Mouse (Mus musculus): ENCODE results near the gene St6galnac4.

St6galnac4 gene

DNA sequence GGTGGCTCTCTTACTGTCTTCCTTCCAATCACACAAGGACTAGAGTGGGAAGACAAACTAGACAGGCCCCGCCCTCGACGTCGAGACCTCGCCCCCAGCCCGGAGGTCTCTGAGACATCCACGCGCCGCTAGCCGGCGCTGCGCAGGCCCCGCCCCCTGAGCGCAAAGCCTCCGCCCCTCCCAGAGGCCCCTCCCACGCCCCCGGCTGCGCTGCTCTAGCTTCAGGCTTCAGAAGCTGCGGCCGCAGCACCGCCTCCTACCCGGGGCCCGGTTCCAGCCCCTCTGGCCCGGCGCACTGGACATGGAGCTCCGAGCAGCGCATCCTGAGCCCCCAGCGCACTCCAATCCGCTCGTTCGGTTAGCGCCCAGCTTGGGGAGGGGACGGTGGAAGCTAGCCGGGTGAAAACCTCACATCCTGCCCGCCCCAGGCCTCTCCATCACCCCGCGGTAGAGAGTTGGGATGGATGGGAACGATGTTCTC is at the start of gene St6galnac4:
Gene St6galnac4, plus strand, starts transcription at position 225 of the 481 bp plus-strand sequence.
- in situ Hi-C loops (cut with MboI; ENCODE audit: low pct_unique_long_range_greater_than_20kb in 1 of 2, low sequenced_read_pairs in 2 of 2, unreplicated experiment in 1 of 2): no loop called here

DNA sequence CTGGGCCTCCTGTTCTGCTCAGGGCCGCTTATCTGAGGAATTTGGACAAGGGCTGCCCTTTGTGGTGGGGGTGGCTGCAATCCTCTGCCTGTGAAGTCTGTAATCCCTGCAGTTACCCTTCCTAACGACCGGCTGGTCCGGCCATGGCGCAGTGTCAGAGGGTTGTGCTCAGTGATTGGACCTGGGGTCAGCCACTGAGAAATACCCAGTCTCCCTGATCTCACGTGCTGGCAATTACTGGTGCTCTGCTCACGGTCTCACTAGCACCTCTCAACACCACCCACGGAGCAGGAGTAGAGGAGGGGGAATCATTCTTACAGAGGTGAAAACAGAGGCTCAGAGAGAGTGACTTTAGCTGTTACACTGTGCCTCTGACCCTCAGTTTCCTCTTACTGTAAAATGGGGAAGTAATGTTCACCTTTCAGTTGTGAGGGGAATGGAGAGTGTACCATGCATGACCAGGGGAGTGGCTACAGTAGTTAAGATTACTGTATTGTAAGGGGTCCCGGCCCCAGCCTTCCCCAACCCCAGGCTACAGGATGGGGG is 49.5 kb upstream of the St6galnac4 start:
- in situ Hi-C loops (cut with MboI; ENCODE audit: low pct_unique_long_range_greater_than_20kb in 1 of 2, low sequenced_read_pairs in 2 of 2, unreplicated experiment in 1 of 2): no loop called here

DNA sequence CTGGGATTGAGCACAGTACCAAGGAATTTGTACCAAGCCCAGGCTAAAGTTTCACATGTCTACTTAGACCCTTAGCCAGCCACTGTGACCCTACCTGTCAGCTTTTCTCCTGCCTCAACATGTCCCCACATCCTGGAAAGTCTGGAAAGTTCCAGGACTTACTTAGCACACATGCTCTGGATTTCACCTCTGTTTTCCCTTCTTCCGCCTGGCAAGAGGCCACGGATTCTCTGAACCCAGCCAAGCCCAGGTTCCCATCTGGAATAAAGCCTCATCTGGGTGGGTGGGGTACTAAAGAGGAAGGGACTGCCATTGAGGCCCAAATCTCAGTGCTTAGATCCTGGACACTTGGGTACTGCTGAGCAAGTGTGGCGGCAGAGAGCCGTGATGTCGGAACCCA is 49.0 kb upstream of the St6galnac4 start:
- in situ Hi-C loops (cut with MboI; ENCODE audit: low pct_unique_long_range_greater_than_20kb in 1 of 2, low sequenced_read_pairs in 2 of 2, unreplicated experiment in 1 of 2): no loop called here

DNA sequence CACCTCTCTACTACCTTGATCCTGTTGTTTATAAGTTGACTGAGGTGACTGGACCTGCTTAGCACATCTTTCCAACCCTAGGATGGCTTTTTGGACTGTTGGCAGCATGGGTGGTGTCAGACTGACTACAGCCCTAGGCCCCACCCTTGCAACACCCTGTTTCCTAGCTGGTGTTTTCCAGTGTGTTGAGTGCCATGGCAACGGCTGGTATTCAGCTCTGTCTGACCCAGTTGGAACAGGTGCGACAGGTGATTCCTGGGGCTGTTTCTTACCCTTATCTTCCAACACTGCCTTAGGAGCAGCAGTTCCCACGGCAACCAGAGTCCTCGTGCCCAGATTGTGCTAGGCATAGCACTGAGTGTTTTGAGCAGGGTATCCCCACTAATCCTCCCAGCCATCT is 48.4 kb upstream of the St6galnac4 start:
- in situ Hi-C loops (cut with MboI; ENCODE audit: low pct_unique_long_range_greater_than_20kb in 1 of 2, low sequenced_read_pairs in 2 of 2, unreplicated experiment in 1 of 2): no loop called here

DNA sequence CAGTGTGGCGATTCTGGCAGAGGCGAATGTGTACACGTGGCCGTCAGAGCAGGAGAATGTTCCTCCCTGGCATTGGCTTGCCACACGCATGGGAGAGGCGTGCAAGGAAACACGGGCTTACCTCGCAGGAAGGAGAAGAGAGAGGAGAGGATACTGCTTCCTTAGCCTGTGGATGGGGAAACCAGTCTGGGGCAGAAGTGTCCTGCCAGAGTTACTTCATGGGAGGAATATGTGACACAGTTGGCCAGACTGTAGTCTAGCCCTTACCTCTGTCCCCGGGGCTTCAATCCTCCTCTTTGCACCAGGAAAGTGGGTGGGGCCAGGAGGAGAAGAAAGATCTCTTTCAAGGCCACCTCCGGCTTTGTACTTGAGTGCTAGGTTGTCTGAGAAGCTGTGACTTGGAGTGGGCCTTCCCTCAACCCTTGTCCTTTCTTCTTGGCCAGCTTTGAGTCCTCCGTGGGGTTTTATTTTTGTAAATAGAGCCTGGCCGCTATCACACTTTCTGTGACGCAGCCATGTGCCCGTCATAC is 47.4 kb upstream of the St6galnac4 start:
- in situ Hi-C loops (cut with MboI; ENCODE audit: low pct_unique_long_range_greater_than_20kb in 1 of 2, low sequenced_read_pairs in 2 of 2, unreplicated experiment in 1 of 2): no loop called here

DNA sequence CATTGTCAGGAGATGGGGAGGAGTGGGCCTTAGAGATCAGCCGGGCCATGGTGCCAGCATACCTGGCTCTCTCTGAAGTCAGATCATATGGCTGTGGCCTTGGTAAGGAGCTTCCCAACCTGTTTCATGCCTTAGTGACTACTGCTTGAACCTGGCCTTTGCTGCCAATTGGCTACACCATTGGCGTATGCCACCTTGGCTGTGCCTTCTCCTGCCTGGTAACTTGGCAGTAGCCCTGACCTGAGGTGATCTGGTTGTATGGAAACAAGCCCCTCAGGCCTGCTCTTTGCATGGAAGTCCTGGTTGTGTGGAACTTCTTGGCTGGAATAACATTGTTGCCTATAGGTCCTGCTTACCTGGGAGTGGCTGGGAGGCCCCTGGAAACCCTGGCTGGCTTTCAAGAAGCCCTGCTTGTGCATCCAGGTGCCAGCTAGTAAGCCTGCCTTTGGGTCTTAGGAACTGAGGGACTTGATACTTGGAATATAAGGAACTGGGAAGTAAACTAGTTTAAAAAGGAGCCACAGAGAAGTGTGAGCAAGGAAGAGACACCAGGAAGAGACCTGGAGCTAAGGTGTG is 45.5 kb upstream of the St6galnac4 start:
- in situ Hi-C loops (cut with MboI; ENCODE audit: low pct_unique_long_range_greater_than_20kb in 1 of 2, low sequenced_read_pairs in 2 of 2, unreplicated experiment in 1 of 2): no loop called here

DNA sequence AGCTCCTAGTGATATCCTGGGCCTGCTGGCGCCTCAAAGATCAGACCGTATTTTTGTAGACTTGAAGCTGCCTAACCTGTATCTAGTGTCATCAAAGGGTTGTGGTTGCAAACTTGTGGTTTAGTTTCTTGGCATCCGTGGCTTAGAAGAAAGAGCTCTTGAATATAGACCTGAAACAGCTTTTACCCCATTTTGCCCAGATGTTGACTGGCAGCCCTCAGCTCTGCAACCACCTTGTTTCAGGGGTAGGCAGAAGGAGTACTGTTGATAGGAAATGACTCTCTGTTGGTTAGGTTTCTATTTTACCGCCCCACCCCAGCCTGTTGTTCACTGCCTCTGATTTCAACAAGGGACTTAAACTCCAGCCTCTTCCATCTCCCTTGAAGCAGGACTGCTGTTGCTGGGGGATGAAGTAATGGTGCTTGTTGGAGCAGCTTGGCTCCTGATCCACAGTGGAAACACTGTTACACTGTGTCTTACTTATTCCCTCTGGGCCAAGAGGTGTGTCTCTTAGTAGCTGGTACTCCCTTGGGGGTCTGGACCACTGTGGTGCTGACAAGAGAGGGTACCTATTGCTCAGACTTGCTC is 44.8 kb upstream of the St6galnac4 start:
- in situ Hi-C loops (cut with MboI; ENCODE audit: low pct_unique_long_range_greater_than_20kb in 1 of 2, low sequenced_read_pairs in 2 of 2, unreplicated experiment in 1 of 2): no loop called here

DNA sequence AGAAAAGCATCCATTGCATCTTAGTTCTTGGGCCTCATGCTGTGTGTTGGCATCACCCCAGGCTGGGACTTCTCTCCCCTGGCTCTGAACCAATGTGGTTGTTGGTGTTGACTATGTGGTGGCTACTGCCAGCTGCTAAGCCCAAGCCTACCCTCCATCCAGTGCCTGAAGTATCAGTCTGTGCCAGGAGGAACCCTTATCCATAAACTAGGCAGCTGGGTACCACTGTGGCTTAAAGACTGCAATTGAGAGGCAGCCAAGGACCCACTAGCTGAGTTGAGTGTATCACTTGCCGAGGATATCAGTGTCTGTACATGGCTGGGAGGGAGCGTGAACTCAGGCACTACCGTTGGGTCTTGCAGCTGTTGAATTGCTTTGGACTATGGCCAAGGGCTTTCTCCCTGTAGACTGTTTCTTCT is 43.9 kb upstream of the St6galnac4 start:
- in situ Hi-C loops (cut with MboI; ENCODE audit: low pct_unique_long_range_greater_than_20kb in 1 of 2, low sequenced_read_pairs in 2 of 2, unreplicated experiment in 1 of 2): no loop called here

DNA sequence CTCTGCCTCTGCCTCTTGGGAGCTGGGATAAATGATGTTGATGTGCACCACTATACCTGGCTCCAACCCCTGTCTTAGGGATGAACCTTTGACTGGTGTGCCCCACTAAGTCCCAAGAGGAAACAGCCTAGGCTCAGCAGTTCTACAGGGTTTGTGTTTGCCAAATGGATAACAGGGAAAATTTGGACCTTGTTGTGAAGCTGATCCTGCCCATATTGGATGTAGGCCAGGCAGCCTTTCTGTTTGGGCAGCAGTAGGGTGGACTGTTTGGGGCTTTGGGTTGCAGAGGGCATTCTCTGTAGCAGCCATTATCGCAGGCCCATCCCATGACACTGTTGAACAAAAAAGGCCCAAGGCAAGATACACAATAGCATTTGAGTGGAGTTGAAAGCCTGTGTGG is 39.9 kb upstream of the St6galnac4 start:
- in situ Hi-C loops (cut with MboI; ENCODE audit: low pct_unique_long_range_greater_than_20kb in 1 of 2, low sequenced_read_pairs in 2 of 2, unreplicated experiment in 1 of 2): no loop called here

DNA sequence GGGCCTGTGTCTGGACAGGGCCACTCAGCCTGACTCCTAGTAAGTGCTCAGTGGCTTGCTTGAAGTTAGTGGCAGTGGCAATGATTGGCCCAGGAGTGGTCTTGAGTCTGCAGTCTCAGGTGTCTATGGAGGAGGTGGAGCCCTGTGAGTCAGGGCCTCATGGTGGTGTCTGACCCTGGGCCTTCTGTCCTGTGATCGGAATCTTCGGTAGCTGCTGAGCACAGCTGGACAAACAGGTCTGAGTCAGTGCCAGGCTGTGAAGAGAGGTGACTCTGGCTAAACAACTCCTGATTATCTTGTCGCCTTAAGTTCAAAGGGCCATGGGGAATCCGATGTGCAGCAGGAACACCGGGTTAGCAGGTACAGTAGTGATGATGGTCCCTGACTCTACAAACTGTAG is 39.5 kb upstream of the St6galnac4 start:
- in situ Hi-C loops (cut with MboI; ENCODE audit: low pct_unique_long_range_greater_than_20kb in 1 of 2, low sequenced_read_pairs in 2 of 2, unreplicated experiment in 1 of 2): no loop called here

DNA sequence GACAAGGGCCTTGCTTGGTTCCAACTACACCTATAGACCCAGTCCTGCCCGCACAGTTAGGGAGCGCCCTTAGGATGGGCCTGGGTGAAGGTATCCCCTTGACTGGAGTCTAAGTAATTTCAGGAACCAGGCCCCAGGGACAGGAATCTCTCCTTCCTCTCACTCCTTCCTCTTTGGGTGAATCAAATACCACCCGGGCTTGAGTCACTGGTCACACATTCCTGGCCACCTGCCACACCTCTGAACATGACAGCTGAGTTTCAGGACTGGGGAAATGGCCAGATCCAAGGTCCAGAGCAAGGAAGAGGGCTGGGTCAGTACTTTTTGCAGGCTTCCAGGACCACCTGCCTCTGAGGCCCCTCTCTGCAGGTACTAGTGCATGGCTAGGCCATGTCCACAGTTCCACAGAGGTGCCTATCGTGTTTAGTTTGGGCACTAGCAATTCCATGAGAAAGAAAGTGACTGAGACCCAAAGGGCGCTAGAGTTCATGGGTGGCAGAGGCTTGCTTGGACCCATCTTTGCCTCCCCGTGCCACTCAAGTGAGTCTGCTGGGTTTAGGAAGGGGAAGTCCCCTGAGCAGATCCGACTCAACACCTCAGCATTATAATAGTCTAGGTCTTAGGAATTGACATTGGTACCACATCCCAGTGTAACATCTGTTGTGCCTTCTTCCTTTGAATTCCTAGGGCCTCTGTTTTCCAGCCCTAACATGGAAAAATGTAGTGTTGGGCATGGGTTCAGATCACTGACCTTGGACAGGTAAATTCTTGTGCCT is 38.7 kb upstream of the St6galnac4 start:
- in situ Hi-C loops (cut with MboI; ENCODE audit: low pct_unique_long_range_greater_than_20kb in 1 of 2, low sequenced_read_pairs in 2 of 2, unreplicated experiment in 1 of 2): no loop called here

DNA sequence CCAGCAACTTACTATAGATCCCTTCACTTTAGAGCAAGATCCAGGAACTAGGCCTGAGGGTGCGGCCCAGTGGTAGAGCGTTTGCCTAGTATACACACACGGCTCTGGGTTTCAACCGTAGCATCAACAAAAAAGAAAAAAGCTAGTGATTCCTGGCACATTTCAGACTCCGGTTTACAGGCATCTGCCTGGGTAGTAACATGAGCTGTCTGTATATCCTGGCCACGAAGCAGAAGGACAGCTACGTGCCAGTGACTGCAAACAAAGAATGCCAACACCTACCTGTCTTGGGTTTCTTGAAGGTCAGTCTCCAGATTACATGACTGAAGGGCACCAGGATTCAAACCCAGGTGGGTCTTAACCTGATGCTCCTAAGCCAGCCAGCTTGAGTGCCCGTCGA is 37.7 kb upstream of the St6galnac4 start:
- in situ Hi-C loops (cut with MboI; ENCODE audit: low pct_unique_long_range_greater_than_20kb in 1 of 2, low sequenced_read_pairs in 2 of 2, unreplicated experiment in 1 of 2): no loop called here

DNA sequence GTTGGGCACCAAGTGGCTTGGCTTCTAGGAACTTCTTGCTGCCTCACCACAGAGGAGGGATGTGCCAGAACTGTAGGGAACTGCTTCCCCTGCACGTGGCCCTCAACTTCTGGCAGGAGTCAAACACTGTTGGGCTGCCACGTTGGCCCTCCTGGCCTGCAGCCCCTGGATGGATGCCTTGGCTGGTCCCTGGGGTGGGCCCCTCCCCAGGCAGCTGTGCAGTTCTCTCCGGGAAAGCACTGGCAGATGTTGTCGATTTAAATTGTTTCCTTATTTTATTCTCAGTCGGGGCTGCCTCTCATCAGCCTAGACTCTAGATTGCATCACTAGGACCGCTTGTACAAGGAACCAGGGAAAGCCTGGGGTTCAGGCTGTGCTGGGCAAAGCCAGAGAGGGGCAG is 37.1 kb upstream of the St6galnac4 start:
- in situ Hi-C loops (cut with MboI; ENCODE audit: low pct_unique_long_range_greater_than_20kb in 1 of 2, low sequenced_read_pairs in 2 of 2, unreplicated experiment in 1 of 2): no loop called here

DNA sequence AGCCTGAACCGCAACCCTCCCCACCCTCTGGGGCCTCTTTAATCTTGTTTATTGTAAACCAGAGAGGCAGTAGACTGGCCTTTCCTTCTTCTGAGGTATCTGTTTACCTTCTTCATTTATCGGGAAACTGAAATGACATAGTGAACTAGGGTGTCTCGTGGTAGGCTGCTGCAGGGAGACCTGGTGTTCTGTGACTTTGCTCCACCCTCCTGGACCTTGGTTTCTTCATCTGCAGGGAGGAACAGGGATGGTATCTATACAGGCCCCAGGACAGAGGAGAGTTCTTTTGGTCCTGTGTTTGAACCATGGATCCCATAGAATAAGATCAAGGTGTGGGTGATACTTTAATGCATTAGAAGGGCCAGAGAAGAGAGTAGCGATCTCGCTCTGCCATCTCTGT is 35.7 kb upstream of the St6galnac4 start:
- in situ Hi-C loops (cut with MboI; ENCODE audit: low pct_unique_long_range_greater_than_20kb in 1 of 2, low sequenced_read_pairs in 2 of 2, unreplicated experiment in 1 of 2): no loop called here

DNA sequence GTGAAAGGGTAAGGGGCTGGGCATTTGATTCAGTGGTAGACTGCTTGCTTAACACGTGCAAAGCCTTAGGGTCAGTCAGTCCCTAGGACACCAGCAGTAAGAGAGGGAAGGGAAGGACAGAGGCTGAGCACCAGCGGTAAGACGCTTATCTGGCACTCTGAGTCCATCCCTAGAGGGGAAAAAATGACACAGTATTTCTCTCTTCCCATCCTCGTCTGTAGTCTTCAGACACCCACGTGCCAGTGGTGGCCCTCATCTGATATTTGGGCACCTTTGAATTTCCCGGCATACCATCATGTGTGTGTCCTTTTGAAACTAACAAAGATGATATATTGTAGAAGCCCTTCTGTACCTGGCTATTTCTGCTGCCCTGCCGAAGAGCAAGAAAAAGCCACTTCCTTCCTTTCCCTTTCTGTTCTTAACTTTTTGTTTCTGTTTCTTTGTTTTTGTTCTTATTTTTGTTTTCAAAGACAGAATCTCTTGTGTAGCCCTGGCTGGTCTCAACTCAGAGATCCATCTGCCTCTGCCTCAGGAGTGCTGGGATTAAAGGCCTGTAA is 33.2 kb upstream of the St6galnac4 start:
- in situ Hi-C loops (cut with MboI; ENCODE audit: low pct_unique_long_range_greater_than_20kb in 1 of 2, low sequenced_read_pairs in 2 of 2, unreplicated experiment in 1 of 2): no loop called here

DNA sequence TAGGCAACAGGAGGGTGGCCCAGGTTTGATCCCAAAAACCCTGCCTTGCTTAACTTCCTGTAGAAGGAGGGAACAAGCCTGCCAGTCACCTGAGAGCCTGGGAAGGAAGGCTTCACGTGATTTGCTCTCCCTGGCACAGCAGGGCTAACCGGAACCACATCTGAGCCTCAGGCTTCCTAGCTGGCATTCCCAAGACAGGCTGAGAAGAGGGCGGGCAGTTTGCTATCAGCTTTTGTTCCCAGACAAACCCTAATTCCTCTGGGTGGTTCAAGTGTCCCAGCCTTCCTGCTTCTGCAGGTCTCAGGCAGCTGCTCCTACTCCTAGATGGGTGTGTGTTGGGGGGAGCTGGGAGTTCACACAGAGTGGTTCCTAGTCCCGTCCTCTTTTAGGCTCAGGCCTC is 31.4 kb upstream of the St6galnac4 start:
- in situ Hi-C loops (cut with MboI; ENCODE audit: low pct_unique_long_range_greater_than_20kb in 1 of 2, low sequenced_read_pairs in 2 of 2, unreplicated experiment in 1 of 2): no loop called here

DNA sequence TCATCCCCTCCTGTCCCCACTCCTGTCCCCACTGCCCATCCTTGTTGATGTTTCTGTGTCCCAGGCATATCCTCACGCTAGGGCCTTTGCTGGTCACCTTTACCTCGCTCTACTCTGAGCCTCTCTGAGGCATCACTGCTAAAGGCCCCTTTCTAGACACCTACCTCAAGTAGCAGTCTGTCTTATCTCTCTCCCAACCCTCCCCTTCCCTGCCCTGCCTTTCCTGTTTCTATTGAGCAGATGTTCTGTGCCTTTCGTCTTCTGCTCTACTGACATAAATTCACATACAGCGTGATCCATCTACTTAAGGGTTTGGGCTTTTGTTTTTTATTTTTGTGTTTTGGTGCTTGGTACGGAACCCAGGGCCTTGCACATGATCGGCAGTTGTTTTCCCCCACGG is 30.9 kb upstream of the St6galnac4 start:
- in situ Hi-C loops (cut with MboI; ENCODE audit: low pct_unique_long_range_greater_than_20kb in 1 of 2, low sequenced_read_pairs in 2 of 2, unreplicated experiment in 1 of 2): no loop called here

DNA sequence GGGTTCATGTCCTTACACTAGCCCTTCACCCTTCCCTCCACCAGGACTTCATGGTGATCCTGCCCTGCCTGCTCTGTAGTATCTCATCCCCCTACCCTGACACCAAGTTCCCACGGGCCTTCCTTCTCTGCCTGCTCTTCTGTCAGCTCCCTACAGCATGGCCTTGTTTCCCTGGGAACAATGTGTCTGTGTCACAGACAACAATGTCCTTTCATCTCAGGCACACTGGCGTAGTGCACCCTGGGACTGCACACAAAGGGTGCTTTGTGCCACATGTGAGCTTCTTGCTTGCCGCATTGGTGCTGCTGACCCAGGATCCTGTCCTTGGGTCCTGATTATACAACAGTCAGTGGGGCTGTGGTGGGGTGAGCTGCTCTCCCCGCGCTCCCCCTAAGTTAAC is 27.3 kb upstream of the St6galnac4 start:
- in situ Hi-C loops (cut with MboI; ENCODE audit: low pct_unique_long_range_greater_than_20kb in 1 of 2, low sequenced_read_pairs in 2 of 2, unreplicated experiment in 1 of 2): no loop called here

DNA sequence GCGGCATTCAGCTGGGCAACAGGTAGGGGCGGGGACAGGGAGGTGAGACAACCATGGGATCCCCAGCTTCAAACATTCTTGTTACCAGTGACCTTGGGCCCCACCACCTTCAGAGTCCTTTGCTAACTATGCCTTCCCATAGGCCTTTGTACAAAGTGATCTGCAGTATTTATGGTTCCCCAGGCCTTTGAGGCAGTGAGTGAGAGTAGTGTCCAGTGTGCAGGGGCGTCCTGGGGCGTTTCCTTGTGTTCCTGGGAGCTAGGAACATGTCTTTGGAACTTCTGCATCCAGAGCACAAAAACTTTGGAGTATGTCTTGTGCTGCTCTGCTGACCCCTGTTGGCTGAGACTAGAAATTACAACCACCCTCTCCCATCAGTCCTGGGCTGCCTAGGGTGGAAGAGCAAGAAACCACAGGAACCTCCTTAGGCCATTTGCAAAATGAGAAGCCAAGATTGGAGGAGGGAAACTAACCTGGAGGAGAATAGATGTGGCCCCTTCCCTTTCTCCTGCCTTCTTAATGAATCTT is 20.3 kb upstream of the St6galnac4 start:
- in situ Hi-C loops (cut with MboI; ENCODE audit: low pct_unique_long_range_greater_than_20kb in 1 of 2, low sequenced_read_pairs in 2 of 2, unreplicated experiment in 1 of 2): loop anchor here (5.0 to 10.0 kb wide), 2 partner anchors 72 to 164 kb away; no protein-coding TSS in a partner anchor

Measured in mouse embryonic stem cell (cell line).